Mouse (Mus musculus): ENCODE results near the gene Ckap4. TPM values are rescaled to one million over a fixed set of nuclear protein-coding genes. Genes with fewer than 3 reads are reported as not detected.

Gene Ckap4
- polyA plus RNA-seq, 1 experiment from 2014 or later: 77.2 TPM

- H3K27ac ChIP-seq: no peak overlapping the region
- DNase-seq (ENCODE audit: low spot score): peak; percentile 28
- WGBS: 66% methylated on average over 13 of the region's 13 CpGs
These were observed 29.0 kb upstream of the Ckap4 start for GRCm38 (mm10) chr10:84562567-84563554.

GRCm38 (mm10) chr10:84562121-84562520, 28.3 kb upstream of the Ckap4 start:
- DNase-seq (ENCODE audit: low spot score): peak; percentile 31
- Histone ChIP-seq H3K27ac (no peak overlapping the region), H3K9me3 (peaks cover 13% of the 10 kb centered on the region), H3K4me1 (replicated peaks) (peaks cover 10% of the 10 kb centered on the region), H3K4me3 (no peak overlapping the region), H3K36me3 (no peaks in the 10 kb centered on the region), H3K27me3 (ENCODE audit: insufficient read depth, poor library complexity, severe bottlenecking) (peaks cover 3% of the 10 kb centered on the region; the same call in 1 of the 2 replicates)
- 53% methylated on average over 5 of the region's 5 CpGs for WGBS

More at GRCm38 (mm10) chr10:84562567-84563554, 29.0 kb upstream of the Ckap4 start:
- no peak overlapping the region for H3K4me3 ChIP-seq
- no peaks in the 10 kb centered on the region for H3K36me3 ChIP-seq
- H3K9me3 ChIP-seq: peaks cover 11% of the 10 kb centered on the region
- peaks cover 10% of the 10 kb centered on the region for H3K4me1 ChIP-seq (replicated peaks)
- peaks cover 3% of the 10 kb centered on the region; the same call in 1 of the 2 replicates for H3K27me3 ChIP-seq (ENCODE audit: insufficient read depth, poor library complexity, severe bottlenecking)

- DNase-seq (ENCODE audit: low spot score): no peak
- Histone ChIP-seq H3K4me3 (no peak overlapping the region), H3K9me3 (peaks cover 13% of the 10 kb centered on the region), H3K4me1 (replicated peaks) (peaks cover 10% of the 10 kb centered on the region), H3K27me3 (ENCODE audit: insufficient read depth, poor library complexity, severe bottlenecking) (peaks cover 3% of the 10 kb centered on the region; the same call in 1 of the 2 replicates), H3K36me3 (no peaks in the 10 kb centered on the region), H3K27ac (no peak overlapping the region)
- 92% methylated on average over 4 of the region's 4 CpGs for WGBS
These were observed 26.1 kb upstream of the Ckap4 start for GRCm38 (mm10) chr10:84559986-84560385.

- Histone ChIP-seq H3K4me1 (replicated peaks) (peaks cover 18% of the 10 kb centered on the region), H3K9me3 (peaks cover 13% of the 10 kb centered on the region), H3K27me3 (ENCODE audit: insufficient read depth, poor library complexity, severe bottlenecking) (no peaks in the 10 kb centered on the region), H3K27ac (no peak overlapping the region), H3K4me3 (no peak overlapping the region), H3K36me3 (no peaks in the 10 kb centered on the region)
- WGBS: 88% methylated on average over 1 of the region's 1 CpGs
- no peak for DNase-seq (ENCODE audit: low spot score)
These were observed 24.6 kb upstream of the Ckap4 start for GRCm38 (mm10) chr10:84558511-84558910.

- Histone ChIP-seq H3K4me3 (no peak overlapping the region), H3K4me1 (replicated peaks) (peaks cover 8% of the 10 kb centered on the region), H3K27ac (no peak overlapping the region), H3K9me3 (peaks cover 16% of the 10 kb centered on the region), H3K27me3 (ENCODE audit: insufficient read depth, poor library complexity, severe bottlenecking) (no peaks in the 10 kb centered on the region), H3K36me3 (no peaks in the 10 kb centered on the region)
- DNase-seq (ENCODE audit: low spot score): no peak
- 77% methylated on average over 2 of the region's 2 CpGs for WGBS
These were observed 22.3 kb upstream of the Ckap4 start for GRCm38 (mm10) chr10:84556120-84556519.

GRCm38 (mm10) chr10:84554291-84555009, 20.6 kb upstream of the Ckap4 start:
- Histone ChIP-seq H3K4me3 (no peak overlapping the region), H3K27me3 (ENCODE audit: insufficient read depth, poor library complexity, severe bottlenecking) (no peaks in the 10 kb centered on the region), H3K9me3 (peaks cover 16% of the 10 kb centered on the region), H3K27ac (no peak overlapping the region), H3K36me3 (no peaks in the 10 kb centered on the region), H3K4me1 (replicated peaks) (peaks cover 8% of the 10 kb centered on the region)
- WGBS: 29% methylated on average over 6 of the region's 6 CpGs
- DNase-seq (ENCODE audit: low spot score): no peak

- Histone ChIP-seq H3K27me3 (ENCODE audit: insufficient read depth, poor library complexity, severe bottlenecking) (no peaks in the 10 kb centered on the region), H3K27ac (no peak overlapping the region), H3K4me3 (no peak overlapping the region), H3K4me1 (replicated peaks) (peaks cover 12% of the 10 kb centered on the region), H3K36me3 (no peaks in the 10 kb centered on the region), H3K9me3 (0 out of 2 replicates have a peak, but pooled peaks cover 2% of the 10 kb centered on the region)
- no peak for DNase-seq (ENCODE audit: low spot score)
- 91% methylated on average over 2 of the region's 2 CpGs for WGBS
These were observed 18.6 kb upstream of the Ckap4 start for GRCm38 (mm10) chr10:84552477-84552876.

GRCm38 (mm10) chr10:84551846-84552245, 18.0 kb upstream of the Ckap4 start:
- no peaks in the 10 kb centered on the region for H3K36me3 ChIP-seq
- H3K4me3 ChIP-seq: no peak overlapping the region
- peaks cover 12% of the 10 kb centered on the region for H3K4me1 ChIP-seq (replicated peaks)
- DNase-seq (ENCODE audit: low spot score): no peak
- H3K27ac ChIP-seq: no peak overlapping the region
- H3K9me3 ChIP-seq: 0 out of 2 replicates have a peak, but pooled peaks cover 2% of the 10 kb centered on the region
- 95% methylated on average over 3 of the region's 3 CpGs for WGBS
- no peaks in the 10 kb centered on the region for H3K27me3 ChIP-seq (ENCODE audit: insufficient read depth, poor library complexity, severe bottlenecking)

- WGBS: 87% methylated on average over 10 of the region's 10 CpGs
- DNase-seq (ENCODE audit: low spot score): no peak
- H3K36me3 ChIP-seq: no peaks in the 10 kb centered on the region
These were observed 16.0 kb upstream of the Ckap4 start for GRCm38 (mm10) chr10:84549920-84550293.

GRCm38 (mm10) chr10:84549146-84549919, 15.5 kb upstream of the Ckap4 start:
- H3K27me3 ChIP-seq (ENCODE audit: insufficient read depth, poor library complexity, severe bottlenecking): no peaks in the 10 kb centered on the region
- 0 out of 2 replicates have a peak overlapping the region, but pooled peaks have one; percentile 18 for H3K27ac ChIP-seq
- H3K9me3 ChIP-seq: 0 out of 2 replicates have a peak, but pooled peaks cover 2% of the 10 kb centered on the region
- H3K36me3 ChIP-seq: no peaks in the 10 kb centered on the region
- WGBS: 87% methylated on average over 17 of the region's 17 CpGs
- no peak overlapping the region for H3K4me3 ChIP-seq
- H3K4me1 ChIP-seq (replicated peaks): peaks cover 7% of the 10 kb centered on the region
- DNase-seq (ENCODE audit: low spot score): no peak

More at GRCm38 (mm10) chr10:84549920-84550293, 16.0 kb upstream of the Ckap4 start:
- Histone ChIP-seq H3K9me3 (0 out of 2 replicates have a peak, but pooled peaks cover 2% of the 10 kb centered on the region), H3K4me1 (replicated peaks) (peaks cover 12% of the 10 kb centered on the region), H3K27ac (no peak overlapping the region), H3K4me3 (no peak overlapping the region), H3K27me3 (ENCODE audit: insufficient read depth, poor library complexity, severe bottlenecking) (no peaks in the 10 kb centered on the region)

GRCm38 (mm10) chr10:84544841-84545610, 11.2 kb upstream of the Ckap4 start:
- Histone ChIP-seq H3K4me1 (replicated peaks) (0 out of 2 replicates have a peak, but pooled peaks cover 4% of the 10 kb centered on the region), H3K36me3 (no peaks in the 10 kb centered on the region), H3K27me3 (ENCODE audit: insufficient read depth, poor library complexity, severe bottlenecking) (no peaks in the 10 kb centered on the region), H3K4me3 (no peak overlapping the region), H3K27ac (no peak overlapping the region), H3K9me3 (no peaks in the 10 kb centered on the region)
- no peak for DNase-seq (ENCODE audit: low spot score)
- WGBS: 71% methylated on average over 7 of the region's 7 CpGs

Measured in hindbrain, embryonic 10.5 days (tissue).